Mouse (Mus musculus): ENCODE measurements at regions not wholly inside any gene's neighbourhood (a gene's known extent, or its start where the extent isn't known, plus 50 kb on each side); places are given as distances from the start of the nearest gene placed in this dataset.

- H3K9me3 ChIP-seq (ENCODE audit: control insufficient read depth, low read length): no peaks in the 10 kb centered on the region
- TF ChIP-seq CTCF (IDR thresholded peaks at IDR 0.05; ENCODE audit: low read depth): no peak
- TF ChIP-seq EP300 (optimal IDR thresholded peaks at IDR 0.05): no peak
- DNase-seq (ENCODE audit: low spot score) (no peak), ATAC-seq (ENCODE audit: low FRiP score, low TSS enrichment) (no peak)
- no peak overlapping the region for H3K9ac ChIP-seq (ENCODE audit: low read length)
- no peak overlapping the region for H3K27ac ChIP-seq (replicated peaks)
- no peaks in the 10 kb centered on the region for H3K36me3 ChIP-seq (ENCODE audit: control insufficient read depth, insufficient read depth, low read length)
- WGBS: 92% methylated on average over 1 of the region's 1 CpGs
- no peaks in the 10 kb centered on the region for H3K4me1 ChIP-seq (replicated peaks; ENCODE audit: control insufficient read depth, insufficient read depth)
- no peak overlapping the region for H3K4me3 ChIP-seq (ENCODE audit: low read depth, low read length)
- no peaks in the 10 kb centered on the region for H3K27me3 ChIP-seq (ENCODE audit: control insufficient read depth, insufficient read depth, low read length)
- no peak overlapping the region for H3K4me2 ChIP-seq (replicated peaks; ENCODE audit: low read depth)
Observed at GRCm38 (mm10) chr8:6279903-6280302, 1174.8 kb upstream of the Slc10a2 start.
